Mouse (Mus musculus): Measurements from ENCODE around the gene Man1b1. TPM values are rescaled to one million over a fixed set of nuclear protein-coding genes. Genes with fewer than 3 reads are reported as not detected.

The Man1b1 gene
- total RNA-seq (2018; cell fraction: chromatin; rRNA removed): 10 to 100 TPM; 23.3 to 76.9 (median 48.7) TPM
- 10 to 100 TPM; 28.2 to 49.8 (median 39.9) TPM for total RNA-seq (2018; cell fraction: cytosol; rRNA removed)
- 10 to 100 TPM; 35.6 to 72.3 (median 52.7) TPM for total RNA-seq (2018; cell fraction: nucleus; rRNA removed)
- polyA plus RNA-seq (2018): 36.0 to 43.5 TPM (median 43.4 TPM) in 3 replicates

DNA sequence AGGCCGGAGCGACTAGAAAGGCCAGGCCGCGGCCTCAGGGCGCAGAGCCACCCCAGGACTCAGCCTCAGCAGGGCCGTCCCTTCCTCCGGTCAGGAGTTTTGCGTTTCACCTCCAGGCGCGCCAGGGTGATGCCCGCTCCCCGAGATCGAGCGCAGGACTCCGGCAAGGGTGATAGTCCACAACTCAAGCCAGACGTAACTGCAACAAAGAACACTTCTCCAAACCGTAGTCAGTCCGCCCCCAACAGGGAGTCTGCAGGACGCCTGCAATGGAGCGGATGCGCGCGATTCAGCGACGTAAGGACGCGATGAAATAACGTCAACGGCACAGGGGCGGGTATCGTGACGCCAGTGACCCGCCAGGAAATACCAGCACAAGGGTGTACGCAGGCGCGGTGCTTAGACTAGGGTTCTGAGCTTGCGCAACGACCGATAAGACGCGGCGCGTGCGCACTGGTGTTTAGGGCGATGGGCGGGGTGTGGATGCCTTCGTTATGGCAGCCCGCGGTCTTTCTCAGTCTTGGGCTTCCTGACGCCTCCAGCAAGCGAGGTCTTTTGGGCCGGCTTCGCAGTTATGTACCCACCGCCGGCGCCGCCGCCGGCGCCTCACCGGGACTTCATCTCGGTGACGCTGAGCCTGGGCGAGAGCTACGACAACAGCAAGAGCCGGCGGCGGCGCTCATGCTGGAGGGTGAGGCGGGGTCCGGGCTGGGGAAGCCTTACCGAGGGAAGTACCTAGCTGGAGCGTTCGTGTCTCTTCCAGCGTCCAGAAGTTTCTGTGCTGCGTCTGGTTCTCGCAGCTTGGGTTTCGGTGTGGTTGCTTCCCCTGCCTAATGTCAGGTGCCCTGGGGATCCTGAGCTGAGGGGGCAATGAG is at the start of gene Man1b1:
Man1b1 (plus strand) TSS at position 53 of the 875 bp plus-strand sequence.
- Histone ChIP-seq H3K36me3 (ENCODE audit: inconsistent target) (peaks cover 32% of the 10 kb centered on the region; the same call in 1 of the 2 replicates), H3K79me2 (ENCODE audit: inconsistent target) (peaks cover 23% of the 10 kb centered on the region), H3K4me3 (ENCODE audit: inconsistent target) (peak within 1 kb of the TSS; percentile 94), H3K27ac (peak within 1 kb of the TSS; percentile 49)
- under 1% methylated on average over 78 of the region's 78 CpGs for WGBS (ENCODE audit: missing documents)

GRCm38 (mm10) chr2:25285551-25285950 is 46.6 kb upstream of the Man1b1 start:
- 92% methylated on average over 2 of the region's 2 CpGs for WGBS (ENCODE audit: missing documents)

DNA sequence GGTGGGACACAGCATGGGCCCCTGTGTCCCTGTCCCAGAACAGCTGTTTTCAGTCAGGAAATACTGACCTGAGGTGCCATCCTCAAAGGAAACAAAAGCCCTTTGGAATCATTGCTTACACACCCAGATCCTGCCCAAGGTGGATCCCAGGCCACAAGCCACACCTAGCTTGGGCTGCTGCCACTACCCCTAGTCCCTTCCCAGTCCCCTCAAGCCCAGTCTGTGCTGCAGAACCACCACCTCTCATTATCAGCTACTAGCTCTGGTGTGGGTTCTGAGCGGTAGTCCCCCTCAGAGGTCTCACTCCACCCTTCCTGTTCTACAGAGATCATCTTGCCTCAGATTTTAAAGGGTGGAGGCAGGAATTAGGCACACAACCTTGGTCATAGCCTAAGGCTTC is 45.8 kb upstream of the Man1b1 start:
- peaks cover 43% of the 10 kb centered on the region for H3K36me3 ChIP-seq (ENCODE audit: inconsistent target)
- H3K4me3 ChIP-seq (ENCODE audit: inconsistent target): no peak overlapping the region
- WGBS (ENCODE audit: missing documents): 89% methylated on average over 1 of the region's 1 CpGs
- H3K27ac ChIP-seq: no peak overlapping the region
- no peaks in the 10 kb centered on the region for H3K79me2 ChIP-seq (ENCODE audit: inconsistent target)

More at GRCm38 (mm10) chr2:25285551-25285950, 46.6 kb upstream of the Man1b1 start:
- no peaks in the 10 kb centered on the region for H3K79me2 ChIP-seq (ENCODE audit: inconsistent target)
- H3K4me3 ChIP-seq (ENCODE audit: inconsistent target): no peak overlapping the region
- no peak overlapping the region for H3K27ac ChIP-seq
- H3K36me3 ChIP-seq (ENCODE audit: inconsistent target): peaks cover 50% of the 10 kb centered on the region

DNA sequence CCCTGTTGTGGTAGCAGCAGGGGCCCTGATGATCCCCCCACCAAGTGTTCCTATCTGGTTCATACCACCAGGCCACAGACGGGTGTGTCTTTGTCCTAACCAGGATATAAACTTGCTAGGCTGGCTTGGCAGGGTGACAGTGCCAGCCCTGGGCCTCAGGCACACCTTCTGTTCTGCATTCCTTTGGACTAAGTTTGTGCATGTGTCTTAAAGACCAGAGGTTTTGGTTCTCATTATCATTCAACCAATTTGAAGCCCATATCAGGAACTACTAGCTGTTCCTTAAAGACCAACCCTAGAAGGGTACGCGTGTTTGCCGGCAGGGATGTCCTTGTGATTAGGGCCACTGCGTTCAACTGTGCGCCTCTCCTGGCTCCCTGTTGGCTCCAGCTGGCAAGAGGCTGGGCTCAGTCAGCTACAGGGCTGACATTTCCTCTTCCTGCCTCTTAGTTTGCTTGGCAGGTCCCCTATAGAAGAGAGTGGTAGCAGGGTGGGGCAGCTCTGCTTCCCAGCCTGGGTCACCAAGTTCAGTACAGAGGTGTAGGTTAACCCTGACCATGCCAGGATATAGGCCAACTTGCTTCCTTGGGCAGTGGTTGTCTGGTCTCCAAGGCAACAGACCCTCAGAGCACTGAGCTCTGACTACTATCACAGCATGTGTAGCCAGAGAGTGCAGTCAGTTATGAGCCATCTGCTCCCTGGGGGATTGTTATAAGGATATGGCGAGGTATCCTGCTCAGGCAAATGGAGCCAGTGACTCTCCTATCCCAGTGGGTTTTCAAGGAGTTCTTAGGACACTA is 45.1 kb upstream of the Man1b1 start:
- 47% methylated on average over 7 of the region's 7 CpGs for WGBS (ENCODE audit: missing documents)
- no peak overlapping the region for H3K27ac ChIP-seq
- H3K79me2 ChIP-seq (ENCODE audit: inconsistent target): no peaks in the 10 kb centered on the region
- H3K4me3 ChIP-seq (ENCODE audit: inconsistent target): no peak overlapping the region
- peaks cover 37% of the 10 kb centered on the region for H3K36me3 ChIP-seq (ENCODE audit: inconsistent target)

GRCm38 (mm10) chr2:25287927-25288649 is 44.0 kb upstream of the Man1b1 start, which contains the start of gene Tmem210:
Gene Tmem210 (plus strand): TSS chr2:25288145.
- WGBS (ENCODE audit: missing documents): 93% methylated on average over 6 of the region's 6 CpGs
- H3K27ac ChIP-seq: no peak within 1 kb of the TSS
- H3K4me3 ChIP-seq (ENCODE audit: inconsistent target): no peak within 1 kb of the TSS
- no peaks in the 10 kb centered on the region for H3K79me2 ChIP-seq (ENCODE audit: inconsistent target)
- peaks cover 27% of the 10 kb centered on the region for H3K36me3 ChIP-seq (ENCODE audit: inconsistent target)

DNA sequence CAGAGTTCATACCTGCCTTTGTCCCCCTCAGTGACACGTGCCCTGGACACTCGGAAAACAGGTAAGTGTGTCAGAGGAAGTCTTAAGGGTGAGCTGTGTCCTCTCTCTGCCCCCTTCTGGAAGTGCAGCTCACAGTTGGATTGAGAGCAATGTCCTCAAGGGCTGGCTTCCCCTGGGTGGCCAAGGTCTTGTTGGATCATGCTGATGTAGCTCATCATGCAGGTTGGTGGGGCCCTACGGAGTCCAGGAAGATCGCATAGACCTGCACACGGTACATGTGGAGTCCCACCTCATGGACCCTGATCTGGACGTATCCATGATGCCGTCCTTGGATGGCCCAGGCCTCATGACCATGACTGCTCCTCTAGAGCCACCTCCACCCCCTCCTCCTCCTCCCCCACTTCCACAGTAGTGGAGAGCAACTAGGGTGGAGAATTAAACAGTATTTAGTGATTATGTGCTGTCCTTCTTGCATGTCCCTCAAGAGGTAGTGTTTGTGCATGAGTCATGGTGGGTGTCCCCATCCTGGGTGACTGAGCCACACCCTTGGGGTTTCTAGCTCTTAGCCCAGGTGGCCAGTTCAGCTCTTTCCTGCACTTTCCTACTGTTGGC is 43.3 kb upstream of the Man1b1 start:
- H3K79me2 ChIP-seq (ENCODE audit: inconsistent target): no peaks in the 10 kb centered on the region
- peaks cover 19% of the 10 kb centered on the region for H3K36me3 ChIP-seq (ENCODE audit: inconsistent target)
- no peak overlapping the region for H3K4me3 ChIP-seq (ENCODE audit: inconsistent target)
- H3K27ac ChIP-seq: no peak overlapping the region
- WGBS (ENCODE audit: missing documents): 87% methylated on average over 7 of the region's 7 CpGs

- H3K4me3 ChIP-seq (ENCODE audit: inconsistent target): no peak within 1 kb of the TSS
- WGBS (ENCODE audit: missing documents): 9% methylated on average over 11 of the region's 11 CpGs
- peaks cover 11% of the 10 kb centered on the region for H3K36me3 ChIP-seq (ENCODE audit: inconsistent target)
- H3K79me2 ChIP-seq (ENCODE audit: inconsistent target): no peaks in the 10 kb centered on the region
- H3K27ac ChIP-seq: no peak within 1 kb of the TSS
Observed at GRCm38 (mm10) chr2:25289651-25290050, 42.5 kb upstream of the Man1b1 start, which contains the start of gene Lrrc26. Gene Lrrc26 (plus strand): TSS chr2:25289915.

DNA sequence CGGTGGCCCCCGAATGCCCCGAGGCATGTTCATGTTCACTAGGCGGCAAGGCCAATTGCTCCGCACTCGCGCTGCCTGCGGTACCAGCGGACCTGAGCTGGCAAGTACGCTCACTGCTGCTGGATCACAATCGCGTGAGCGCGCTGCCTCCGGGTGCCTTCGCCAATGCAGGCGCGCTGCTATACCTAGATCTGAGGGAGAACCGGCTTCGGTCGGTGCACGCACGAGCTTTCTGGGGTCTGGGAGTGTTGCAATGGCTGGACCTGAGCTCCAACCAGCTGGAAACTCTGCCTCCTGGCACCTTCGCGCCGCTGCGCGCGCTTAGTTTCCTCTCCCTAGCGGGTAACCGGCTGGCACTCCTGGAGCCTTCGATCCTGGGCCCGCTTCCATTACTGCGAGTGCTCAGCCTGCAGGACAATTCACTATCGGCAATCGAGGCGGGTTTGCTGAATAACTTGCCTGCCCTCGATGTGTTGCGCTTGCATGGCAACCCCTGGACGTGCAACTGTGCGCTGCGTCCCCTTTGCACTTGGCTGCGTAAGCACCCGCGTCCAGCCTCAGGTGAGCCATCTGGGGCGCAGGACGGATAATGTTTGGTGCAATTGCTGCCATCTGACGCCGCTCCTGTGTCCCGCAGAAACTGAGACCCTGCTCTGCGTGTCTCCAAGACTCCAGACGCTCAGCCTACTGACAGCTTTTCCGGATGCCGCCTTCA is 41.9 kb upstream of the Man1b1 start:
- H3K27ac ChIP-seq: no peak overlapping the region
- H3K36me3 ChIP-seq (ENCODE audit: inconsistent target): peaks cover 5% of the 10 kb centered on the region
- H3K4me3 ChIP-seq (ENCODE audit: inconsistent target): no peak overlapping the region
- H3K79me2 ChIP-seq (ENCODE audit: inconsistent target): no peaks in the 10 kb centered on the region
- 4% methylated on average over 54 of the region's 54 CpGs for WGBS (ENCODE audit: missing documents)

DNA sequence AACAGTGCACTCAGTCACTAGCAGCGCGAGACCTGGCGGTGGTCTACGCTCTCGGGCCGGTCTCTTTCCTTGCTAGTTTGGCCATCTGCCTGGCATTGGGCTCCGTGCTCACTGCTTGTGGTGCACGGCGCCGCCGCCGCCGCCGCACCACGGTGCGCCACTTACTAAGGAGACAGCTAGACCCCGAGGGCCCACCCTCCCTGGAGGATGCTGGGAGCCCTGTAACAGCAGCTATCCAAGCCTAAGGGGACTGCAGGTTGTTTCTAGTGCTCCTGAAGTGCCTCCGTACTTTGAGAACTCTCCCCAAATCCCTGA is 41.4 kb upstream of the Man1b1 start:
- Histone ChIP-seq H3K36me3 (ENCODE audit: inconsistent target) (no peaks in the 10 kb centered on the region), H3K4me3 (ENCODE audit: inconsistent target) (no peak overlapping the region), H3K27ac (no peak overlapping the region), H3K79me2 (ENCODE audit: inconsistent target) (no peaks in the 10 kb centered on the region)
- 2% methylated on average over 18 of the region's 18 CpGs for WGBS (ENCODE audit: missing documents)

- no peak overlapping the region for H3K4me3 ChIP-seq (ENCODE audit: inconsistent target)
- H3K79me2 ChIP-seq (ENCODE audit: inconsistent target): no peaks in the 10 kb centered on the region
- H3K27ac ChIP-seq: no peak overlapping the region
- WGBS (ENCODE audit: missing documents): 14% methylated on average over 29 of the region's 32 CpGs
- no peaks in the 10 kb centered on the region for H3K36me3 ChIP-seq (ENCODE audit: inconsistent target)
Observed at GRCm38 (mm10) chr2:25291184-25292053, 40.7 kb upstream of the Man1b1 start.

DNA sequence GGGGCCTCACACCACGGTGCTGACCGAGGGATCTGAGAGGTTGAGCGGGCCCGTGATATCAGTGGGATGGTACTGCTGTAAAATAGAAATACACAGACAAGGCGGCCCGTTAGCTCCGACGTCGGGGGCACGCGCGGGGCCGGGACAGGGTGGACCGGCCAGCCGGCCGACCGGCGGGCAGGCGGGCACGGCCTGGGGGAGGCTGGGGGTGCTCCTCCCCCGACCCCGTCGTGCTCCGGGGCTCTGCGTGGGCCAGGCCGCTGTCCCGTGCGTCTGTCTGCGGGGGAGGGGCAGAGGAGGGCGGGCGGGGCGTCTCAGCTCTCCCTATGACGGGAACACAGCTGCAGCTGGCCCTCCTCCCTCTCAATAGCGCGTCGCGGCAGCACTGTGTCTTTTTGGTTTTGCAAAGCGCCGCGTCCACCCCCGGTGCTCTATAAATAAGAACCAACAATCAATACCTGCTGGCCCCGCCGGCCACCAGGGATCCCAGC is 40.0 kb upstream of the Man1b1 start:
- Histone ChIP-seq H3K4me3 (ENCODE audit: inconsistent target) (no peak overlapping the region), H3K79me2 (ENCODE audit: inconsistent target) (no peaks in the 10 kb centered on the region), H3K36me3 (ENCODE audit: inconsistent target) (no peaks in the 10 kb centered on the region), H3K27ac (no peak overlapping the region)
- 11% methylated on average over 42 of the region's 43 CpGs for WGBS (ENCODE audit: missing documents)

DNA sequence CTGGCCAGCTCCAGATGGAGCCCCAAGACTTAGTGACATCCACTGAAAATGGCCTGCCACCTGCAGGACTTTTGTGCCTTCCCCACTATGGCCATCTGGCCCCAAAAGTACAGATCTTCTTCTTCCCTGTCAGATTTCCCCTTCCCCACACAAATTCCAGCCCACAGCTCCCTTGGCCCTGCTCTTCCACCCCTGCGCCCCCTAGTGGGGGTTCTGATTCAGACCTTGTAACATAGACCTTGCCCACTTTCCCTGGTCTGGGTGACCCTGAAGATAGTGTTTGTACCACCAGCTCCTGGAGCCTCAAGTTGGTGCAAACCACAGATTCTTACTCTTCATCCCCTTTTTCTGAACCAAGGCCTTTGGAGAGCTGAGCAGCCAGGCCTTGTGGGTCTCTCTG is 39.3 kb upstream of the Man1b1 start:
- Histone ChIP-seq H3K36me3 (ENCODE audit: inconsistent target) (no peaks in the 10 kb centered on the region), H3K79me2 (ENCODE audit: inconsistent target) (no peaks in the 10 kb centered on the region), H3K27ac (no peak overlapping the region), H3K4me3 (ENCODE audit: inconsistent target) (no peak overlapping the region)
- 0% methylated on average over 1 of the region's 1 CpGs for WGBS (ENCODE audit: missing documents)

All from macrophage (primary cell).